Mouse (Mus musculus) midbrain, embryonic 11.5 days (tissue): Measurements from ENCODE around the gene Ap5m1. TPM values are rescaled to one million over a fixed set of nuclear protein-coding genes. Genes with fewer than 3 reads are reported as not detected.

ENCODE experiments used
- ATAC-seq: fragments of 200-750 bp; cut with Nextera tagmentation; 2 replicates; pipeline ENCODE4 v1.8.0; 2017; ENCODE audit warnings: moderate TSS enrichment, moderate library complexity; ENCODE audit not compliant: low FRiP score
- DNase-seq: peaks from one replicate; pipeline ENCODE4 v3.0.0; 2015; ENCODE audit warnings: low spot score; ENCODE audit errors: missing footprints
- H3K27ac ChIP-seq: fragments of 300-500 bp; sonication (generic); 2 replicates; pipeline ENCODE4 v1.5.1; 2014; ENCODE audit warnings: low read depth, low read length
- H3K27me3 ChIP-seq: fragments of 300-500 bp; sonication (generic); 2 replicates; pipeline ENCODE4 v1.6.1; 2014; ENCODE audit warnings: mild to moderate bottlenecking, low read length, moderate library complexity, mixed read lengths; ENCODE audit not compliant: control insufficient read depth, insufficient read depth
- H3K36me3 ChIP-seq: fragments of 300-500 bp; sonication (generic); 2 replicates; pipeline ENCODE4 v1.6.1; 2014; ENCODE audit warnings: mild to moderate bottlenecking, low read length, moderate library complexity, mixed read lengths; ENCODE audit not compliant: control insufficient read depth, insufficient read depth
- H3K4me1 ChIP-seq: fragments of 300-500 bp; sonication (generic); 2 replicates; pipeline ENCODE4 v1.6.1; 2014; ENCODE audit warnings: low read length; ENCODE audit not compliant: control insufficient read depth, insufficient read depth
- H3K4me2 ChIP-seq: fragments of 300-500 bp; sonication (generic); 2 replicates; pipeline ENCODE4 v1.6.1; 2014; ENCODE audit warnings: mild to moderate bottlenecking, moderate library complexity
- H3K4me3 ChIP-seq: fragments of 300-500 bp; sonication (generic); 2 replicates; pipeline ENCODE4 v1.5.1; 2014; ENCODE audit warnings: low read depth, low read length
- H3K9ac ChIP-seq: fragments of 300-500 bp; sonication (generic); 2 replicates; pipeline ENCODE4 v1.6.1; 2014; ENCODE audit warnings: low read length
- H3K9me3 ChIP-seq: fragments of 300-500 bp; sonication (generic); 2 replicates; pipeline ENCODE4 v1.6.1; 2016; ENCODE audit warnings: low read length; ENCODE audit not compliant: control insufficient read depth
- WGBS: fragments of 180-500 bp; shearing (Covaris S2); extraction: QIAGEN DNeasy Blood & Tissue Kit; methylation state at CpG from one replicate; pipeline ENCODE4 v1.1.7; 2014; 5-methylcytosine and 5-hydroxymethylcytosine counted together
- polyA plus RNA-seq: library from polyadenylated mRNA; unstranded; fragments of >200 nt; fragmentation: Nextera tagmentation; extraction: Ambion mirVana; gene quantifications from 2 replicates; pipeline ENCODE4 v1.2.1, GENCODE M21; 2014

Ap5m1 gene
- polyA plus RNA-seq = 40.0 and 41.1 TPM in 2 replicates

DNA sequence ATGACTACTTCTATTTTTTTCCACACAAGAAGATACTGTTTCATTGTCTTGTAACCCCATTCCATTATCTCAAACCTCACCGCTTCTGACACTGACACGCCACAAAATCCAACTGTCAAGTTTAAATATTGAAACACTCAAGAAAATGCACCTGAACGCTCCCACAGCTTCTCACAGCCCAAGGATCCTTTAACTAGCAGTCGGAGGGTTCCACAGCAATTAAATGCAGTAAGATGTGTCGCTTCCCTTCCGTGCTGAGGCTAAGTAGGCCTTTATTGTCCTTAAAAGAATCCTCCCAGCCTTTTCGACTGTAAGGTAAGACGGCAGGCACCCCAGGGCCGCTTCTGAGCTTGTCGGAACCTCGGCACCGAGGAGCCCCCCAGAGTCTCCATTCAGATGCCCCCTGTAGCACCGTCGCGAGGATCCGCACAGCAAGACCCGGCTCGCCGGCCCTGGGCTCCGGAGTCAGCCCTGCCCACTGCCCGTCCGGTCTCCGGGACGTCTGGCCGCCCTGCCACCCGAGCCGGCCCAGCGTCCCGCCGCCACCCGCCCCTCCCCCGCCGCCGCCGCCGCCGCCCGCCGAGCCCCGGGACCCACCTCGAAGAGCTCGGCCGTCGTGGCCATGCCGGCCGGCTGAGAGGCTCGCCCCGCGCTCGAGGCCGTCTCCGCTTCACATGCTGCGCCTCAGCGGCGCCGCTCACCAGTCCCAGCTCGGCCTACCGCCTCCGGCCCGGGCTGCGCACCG lies at the start of gene Ap5m1:
Ap5m1 (plus strand) TSS at position 569 of the 745 bp plus-strand sequence.
- ATAC-seq (peak; percentile 81), DNase-seq (peak; percentile 92)
- Histone ChIP-seq H3K27ac (peak within 1 kb of the TSS; percentile 98), H3K4me1 (peaks cover 16% of the 10 kb centered on the region; the same call in 1 of the 2 replicates), H3K27me3 (no peaks in the 10 kb centered on the region), H3K9me3 (no peaks in the 10 kb centered on the region), H3K36me3 (no peaks in the 10 kb centered on the region), H3K4me3 (peak within 1 kb of the TSS; percentile 95), H3K4me2 (peak within 1 kb of the TSS; percentile 69), H3K9ac (peak within 1 kb of the TSS; percentile 98)
- under 1% methylated on average over 52 of the region's 62 CpGs for WGBS

GRCm38 (mm10) chr14:49019765-49020164 lies 46.1 kb upstream of the Ap5m1 start:
- ATAC-seq (no peak), DNase-seq (no peak)
- no peaks in the 10 kb centered on the region for H3K27me3 ChIP-seq
- H3K9ac ChIP-seq = no peak overlapping the region
- peaks cover 9% of the 10 kb centered on the region; the same call in 1 of the 2 replicates for H3K36me3 ChIP-seq
- 97% methylated on average over 5 of the region's 5 CpGs for WGBS
- H3K4me1 ChIP-seq = no peaks in the 10 kb centered on the region
- H3K27ac ChIP-seq = no peak overlapping the region
- no peak overlapping the region for H3K4me3 ChIP-seq
- no peak overlapping the region for H3K4me2 ChIP-seq
- H3K9me3 ChIP-seq = no peaks in the 10 kb centered on the region

- Histone ChIP-seq H3K4me2 (no peak overlapping the region), H3K27ac (no peak overlapping the region), H3K27me3 (no peaks in the 10 kb centered on the region), H3K9ac (no peak overlapping the region), H3K9me3 (no peaks in the 10 kb centered on the region), H3K4me3 (no peak overlapping the region), H3K4me1 (no peaks in the 10 kb centered on the region), H3K36me3 (peaks cover 7% of the 10 kb centered on the region)
- DNase-seq = peak; percentile 45
- no peak for ATAC-seq
- WGBS = 91% methylated on average over 6 of the region's 6 CpGs
These were observed 38.7 kb upstream of the Ap5m1 start for GRCm38 (mm10) chr14:49027040-49027778.

DNA sequence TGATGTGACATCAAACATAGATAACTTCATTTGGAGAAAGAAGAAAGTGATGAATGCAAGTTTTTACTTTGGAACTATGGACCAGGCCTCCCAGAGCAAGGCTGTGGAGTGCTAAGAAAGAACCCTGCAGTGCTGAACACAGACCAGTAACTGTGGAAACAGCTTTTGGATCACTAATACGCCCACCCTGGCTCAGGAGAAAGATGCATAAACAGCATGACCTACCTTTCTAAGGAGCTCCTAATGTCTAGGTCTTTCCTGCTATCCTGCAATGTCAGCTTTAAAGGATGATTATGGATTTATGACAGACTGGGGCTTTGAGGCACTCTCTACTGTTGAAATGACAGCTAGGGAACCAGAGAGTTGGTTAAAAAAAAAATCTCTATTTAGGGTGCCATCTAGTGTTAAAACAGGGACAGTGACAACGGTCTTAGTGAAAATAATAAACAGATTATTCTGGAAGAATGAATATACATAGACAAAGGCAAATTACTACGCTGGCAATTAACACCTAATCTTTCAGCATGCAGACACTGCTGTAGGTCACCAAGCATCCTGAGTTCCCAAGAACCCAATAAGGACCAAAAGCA lies 38.0 kb upstream of the Ap5m1 start:
- no peak overlapping the region for H3K4me3 ChIP-seq
- H3K9ac ChIP-seq = no peak overlapping the region
- no peaks in the 10 kb centered on the region for H3K27me3 ChIP-seq
- 75% methylated on average over 3 of the region's 3 CpGs for WGBS
- peaks cover 6% of the 10 kb centered on the region for H3K36me3 ChIP-seq
- ATAC-seq (no peak), DNase-seq (peak; percentile 78)
- H3K4me2 ChIP-seq = no peak overlapping the region
- no peak overlapping the region for H3K27ac ChIP-seq
- H3K4me1 ChIP-seq = no peaks in the 10 kb centered on the region
- no peaks in the 10 kb centered on the region for H3K9me3 ChIP-seq

DNA sequence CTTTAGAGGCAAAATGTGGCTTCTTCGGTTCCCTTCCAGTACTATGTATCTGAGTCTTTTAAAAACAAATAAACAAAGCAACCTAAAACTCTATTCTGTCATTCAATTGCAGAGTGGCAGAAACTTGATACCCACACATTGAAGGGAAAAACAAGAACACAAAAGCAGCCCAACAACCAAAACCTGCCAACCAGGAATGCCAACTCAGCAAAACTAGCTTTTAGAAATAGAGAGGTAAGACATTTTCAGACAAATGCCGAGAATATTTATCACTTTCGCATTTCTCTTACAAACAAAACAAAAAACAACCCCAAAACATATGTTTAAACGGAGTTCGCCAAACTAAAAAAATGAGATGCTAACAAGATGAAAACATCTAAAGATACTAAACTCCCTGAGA lies 36.9 kb upstream of the Ap5m1 start:
- no peaks in the 10 kb centered on the region for H3K9me3 ChIP-seq
- peaks cover 8% of the 10 kb centered on the region for H3K36me3 ChIP-seq
- ATAC-seq = no peak
- no peak overlapping the region for H3K4me2 ChIP-seq
- no peak overlapping the region for H3K4me3 ChIP-seq
- no peak overlapping the region for H3K9ac ChIP-seq
- H3K27ac ChIP-seq = no peak overlapping the region
- DNase-seq = peak; percentile 19
- H3K4me1 ChIP-seq = no peaks in the 10 kb centered on the region
- no peaks in the 10 kb centered on the region for H3K27me3 ChIP-seq
- WGBS = 96% methylated on average over 5 of the region's 5 CpGs

DNA sequence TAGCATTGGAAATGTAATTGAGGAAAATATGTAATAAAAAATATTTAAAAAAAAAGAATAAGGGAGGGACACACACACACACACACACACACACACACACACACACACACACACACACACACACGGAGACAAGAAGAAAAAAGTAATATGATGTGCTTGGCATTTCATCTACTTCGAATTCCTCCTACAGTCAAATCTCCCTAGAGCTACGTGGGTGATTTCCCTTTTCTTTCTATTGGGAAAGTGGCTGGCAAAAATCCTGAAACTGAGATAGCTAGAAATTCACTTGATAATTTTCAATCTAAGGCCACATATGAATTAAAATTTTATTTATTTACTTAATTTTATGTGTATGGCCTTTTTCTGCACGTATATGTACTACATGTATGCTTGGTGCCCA lies 20.3 kb upstream of the Ap5m1 start:
- no peak overlapping the region for H3K27ac ChIP-seq
- DNase-seq = peak; percentile 8
- no peak for ATAC-seq
- 93% methylated on average over 3 of the region's 4 CpGs for WGBS
- H3K4me3 ChIP-seq = no peak overlapping the region
- no peak overlapping the region for H3K4me2 ChIP-seq
- H3K4me1 ChIP-seq = no peaks in the 10 kb centered on the region
- H3K9ac ChIP-seq = no peak overlapping the region
- H3K9me3 ChIP-seq = no peaks in the 10 kb centered on the region
- no peaks in the 10 kb centered on the region for H3K27me3 ChIP-seq
- H3K36me3 ChIP-seq = peaks cover 2% of the 10 kb centered on the region; the same call in 1 of the 2 replicates

DNA sequence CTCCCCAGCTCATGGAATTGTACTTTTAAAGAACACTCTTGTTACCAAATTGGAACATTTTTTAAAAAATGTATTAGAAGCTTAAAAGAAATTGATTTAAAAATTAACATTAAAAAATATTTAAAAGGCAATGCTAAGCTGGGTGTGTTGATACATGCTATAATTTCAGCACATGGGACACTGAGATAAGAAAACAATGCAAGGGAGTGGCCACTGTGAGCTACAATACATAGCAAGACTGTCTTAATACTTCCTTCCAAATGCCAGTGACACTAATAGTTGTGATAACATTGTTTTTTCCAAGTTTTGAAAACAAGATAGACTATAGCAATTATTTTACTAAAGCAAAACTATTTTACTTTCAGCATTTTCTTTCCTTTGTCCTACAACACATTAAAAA lies 16.4 kb upstream of the Ap5m1 start:
- no peaks in the 10 kb centered on the region for H3K4me1 ChIP-seq

DNA sequence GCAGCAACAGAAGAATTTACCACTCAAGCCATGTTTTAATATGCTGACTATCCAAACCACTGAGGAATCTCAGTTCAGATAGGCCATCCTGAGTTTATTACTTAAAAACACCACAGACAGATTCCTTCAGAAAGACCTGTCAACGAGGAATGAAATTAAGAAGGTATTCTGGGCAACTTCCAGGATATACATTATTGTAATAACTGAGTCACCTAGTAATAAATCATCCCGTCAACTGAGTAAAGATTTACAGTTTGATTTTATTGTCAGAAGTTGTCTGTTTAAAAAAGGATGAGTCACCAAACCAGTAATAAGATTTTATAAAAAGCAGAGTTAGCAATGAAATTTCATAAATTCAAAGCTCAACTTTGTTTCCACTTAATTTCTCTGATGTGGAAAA lies 2.1 kb upstream of the Ap5m1 start:
- H3K36me3 ChIP-seq = no peaks in the 10 kb centered on the region
- no peak overlapping the region for H3K27ac ChIP-seq
- peaks cover 16% of the 10 kb centered on the region; the same call in 1 of the 2 replicates for H3K4me1 ChIP-seq
- H3K4me2 ChIP-seq = no peak overlapping the region
- WGBS = 87% methylated on average over 2 of the region's 2 CpGs
- H3K9me3 ChIP-seq = no peaks in the 10 kb centered on the region
- no peak overlapping the region for H3K9ac ChIP-seq
- DNase-seq = peak; percentile 76
- no peaks in the 10 kb centered on the region for H3K27me3 ChIP-seq
- no peak overlapping the region for H3K4me3 ChIP-seq
- ATAC-seq = no peak

More for the DNA sequence above, 16.4 kb upstream of the Ap5m1 start:
- Histone ChIP-seq H3K4me3 (no peak overlapping the region), H3K9me3 (no peaks in the 10 kb centered on the region), H3K4me2 (no peak overlapping the region), H3K27ac (no peak overlapping the region), H3K27me3 (no peaks in the 10 kb centered on the region), H3K9ac (no peak overlapping the region), H3K36me3 (peaks cover 2% of the 10 kb centered on the region; the same call in 1 of the 2 replicates)
- no peak for ATAC-seq
- DNase-seq = no peak
